Mouse (Mus musculus) hindbrain, embryonic 10.5 days (tissue): ENCODE data around the gene Sprr2b. TPM values are rescaled to one million over a fixed set of nuclear protein-coding genes. Genes with fewer than 3 reads are reported as not detected.

Experiments
- DNase-seq: peaks from one replicate; pipeline ENCODE4 v3.0.0-alpha.2; 2017; ENCODE audit warnings: low spot score
- H3K27ac ChIP-seq: fragments of 300-500 bp; sonication (generic); 2 replicates; pipeline ENCODE4 v1.5.1; 2016; ENCODE audit warnings: mild to moderate bottlenecking, moderate library complexity
- H3K27me3 ChIP-seq: fragments of 300-500 bp; sonication (generic); 2 replicates; pipeline ENCODE4 v1.6.1; 2016; ENCODE audit warnings: mild to moderate bottlenecking; ENCODE audit not compliant: poor library complexity, insufficient read depth, severe bottlenecking
- H3K36me3 ChIP-seq: fragments of 300-500 bp; sonication (generic); 2 replicates; pipeline ENCODE4 v1.6.1; 2016; ENCODE audit warnings: mild to moderate bottlenecking, moderate library complexity
- H3K4me1 ChIP-seq: fragments of 300-500 bp; sonication (generic); replicated peaks from 2 replicates; pipeline ENCODE4 v1.6.1; 2016; ENCODE audit warnings: mild to moderate bottlenecking
- H3K4me3 ChIP-seq: fragments of 300-500 bp; sonication (generic); 2 replicates; pipeline ENCODE4 v1.5.1; 2016; ENCODE audit warnings: mild to moderate bottlenecking, moderate library complexity
- H3K9me3 ChIP-seq: fragments of 300-500 bp; sonication (generic); 2 replicates; pipeline ENCODE4 v1.6.1; 2016; ENCODE audit warnings: mild to moderate bottlenecking, moderate library complexity
- WGBS: fragments of 180-500 bp; shearing (Covaris S2); methylation state at CpG from one replicate; pipeline ENCODE4 v1.1.7; 2016; 5-methylcytosine and 5-hydroxymethylcytosine counted together
- polyA plus RNA-seq: library from polyadenylated mRNA; unstranded; fragments of >200 nt; fragmentation: Nextera tagmentation; extraction: Ambion mirVana; gene quantifications from 2 replicates; pipeline ENCODE4 v1.2.1, GENCODE M21; 2016

The Sprr2b gene
- polyA plus RNA-seq, 1 experiment from 2014 or later, result not detected

DNA sequence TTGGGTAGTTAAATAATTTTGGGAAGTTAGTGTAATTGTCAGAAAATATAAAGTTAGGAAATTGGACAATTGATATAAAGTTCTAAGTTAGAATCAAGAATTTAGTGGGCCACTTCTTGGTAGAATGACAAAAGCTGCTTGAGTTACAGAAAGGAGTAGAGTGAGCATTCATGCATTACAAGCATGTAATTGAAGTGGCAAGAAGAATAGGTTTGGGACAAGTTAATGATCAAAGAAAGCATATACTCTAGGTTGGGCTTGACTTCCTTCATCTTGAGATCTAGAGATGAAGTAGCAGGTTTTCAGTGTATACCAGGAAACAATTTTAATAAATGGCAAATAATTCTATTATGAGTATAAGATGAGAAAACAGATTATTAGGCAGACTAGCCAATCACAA, 45.2 kb downstream of the Sprr2b start:
- H3K27me3 ChIP-seq, result no peaks in the 10 kb centered on the region
- no peaks in the 10 kb centered on the region for H3K9me3 ChIP-seq
- no peak for DNase-seq
- no peak overlapping the region for H3K27ac ChIP-seq
- no peaks in the 10 kb centered on the region for H3K4me1 ChIP-seq
- H3K36me3 ChIP-seq, result no peaks in the 10 kb centered on the region
- no peak overlapping the region for H3K4me3 ChIP-seq

DNA sequence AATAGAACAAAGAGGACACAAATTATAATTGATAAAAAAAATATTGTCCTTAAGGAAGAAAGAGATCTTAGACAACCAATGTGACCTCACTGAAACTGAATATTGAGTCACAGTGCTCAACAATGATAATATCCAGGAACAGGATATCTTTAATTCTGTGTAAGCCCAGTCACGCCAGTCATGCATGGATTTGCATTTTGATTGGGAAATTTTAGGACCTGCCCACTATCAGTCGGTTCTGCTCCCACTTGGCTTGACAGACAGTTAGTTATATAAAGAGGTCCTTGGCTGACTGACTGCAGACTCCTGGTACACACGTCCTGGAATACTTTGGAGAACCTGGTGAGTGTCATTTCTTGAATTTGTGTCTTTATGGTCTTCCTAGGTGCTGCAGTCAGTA, 48.5 kb downstream of the Sprr2b start, which contains the start of gene Sprr2f:
TSS of gene Sprr2f (plus strand) at position 301 of the 400 bp plus-strand sequence.
- 71% methylated on average over 3 of the region's 3 CpGs for WGBS
- H3K36me3 ChIP-seq, result no peaks in the 10 kb centered on the region

More for the DNA sequence above, 48.5 kb downstream of the Sprr2b start, which contains the start of gene Sprr2f:
- Histone ChIP-seq H3K4me3 (no peak within 1 kb of the TSS), H3K27me3 (no peaks in the 10 kb centered on the region), H3K9me3 (no peaks in the 10 kb centered on the region), H3K4me1 (no peaks in the 10 kb centered on the region), H3K27ac (no peak within 1 kb of the TSS)
- no peak for DNase-seq

Other genes starting within 250 kb of the Sprr2b start
- 0.46 and 1.7 TPM in 2 replicates for gene Lor, start 233.5 kb upstream of the Sprr2b start, polyA plus RNA-seq
- not detected in 2 replicates for gene Prr9, start 192.7 kb upstream of the Sprr2b start, polyA plus RNA-seq
- gene Lelp1, start 173.9 kb upstream of the Sprr2b start, polyA plus RNA-seq, result not detected in 2 replicates
- not detected in 2 replicates for gene Sprr2a1, start 100.8 kb upstream of the Sprr2b start, polyA plus RNA-seq
- gene Sprr2a2, start 100.7 kb upstream of the Sprr2b start, polyA plus RNA-seq, result not detected in 2 replicates
- not detected in 2 replicates for gene Sprr2a3, start 31.2 kb upstream of the Sprr2b start, polyA plus RNA-seq
- not detected in 2 replicates for gene Sprr2d, start 22.5 kb downstream of the Sprr2b start, polyA plus RNA-seq
- not detected in 2 replicates for gene Sprr2e, start 35.5 kb downstream of the Sprr2b start, polyA plus RNA-seq
- not detected in 2 replicates for gene Sprr2f, start 48.6 kb downstream of the Sprr2b start, polyA plus RNA-seq
- gene Sprr2h, start 69.1 kb downstream of the Sprr2b start, polyA plus RNA-seq, result not detected in 2 replicates
- not detected in 2 replicates for gene Sprr2i, start 91.4 kb downstream of the Sprr2b start, polyA plus RNA-seq
- not detected in 2 replicates for gene Sprr2j-ps, start 101.5 kb downstream of the Sprr2b start, polyA plus RNA-seq
- gene Gm9774, start 112.8 kb downstream of the Sprr2b start, polyA plus RNA-seq, result 8.3 and 9.8 TPM in 2 replicates
- not detected in 2 replicates for gene Sprr2k, start 116.0 kb downstream of the Sprr2b start, polyA plus RNA-seq
- not detected in 2 replicates for gene Sprr1b, start 122.2 kb downstream of the Sprr2b start, polyA plus RNA-seq
- not detected in 2 replicates for gene Sprr3, start 142.1 kb downstream of the Sprr2b start, polyA plus RNA-seq
- not detected in 2 replicates for gene Sprr1a, start 169.3 kb downstream of the Sprr2b start, polyA plus RNA-seq
- gene Sprr4, start 183.9 kb downstream of the Sprr2b start, polyA plus RNA-seq, result not detected in 2 replicates
- not detected in 2 replicates for gene 2310046K23Rik, start 217.9 kb downstream of the Sprr2b start, polyA plus RNA-seq